Mouse (Mus musculus) MEL (cell line): ENCODE results near the gene Adam33. TPM values are rescaled to one million over a fixed set of nuclear protein-coding genes. Genes with fewer than 3 reads are reported as not detected.

Source experiments
- DNase-seq: peaks from one replicate; pipeline ENCODE4 v3.0.0; 2011; ENCODE audit warnings: low read depth, low spot score
- H3K27ac ChIP-seq: 2 replicates; pipeline ENCODE4 v1.5.1; 2012; ENCODE audit warnings: low read depth, mild to moderate bottlenecking, control low read depth, low read length, moderate library complexity; ENCODE audit not compliant: control insufficient read depth
- H3K27me3 ChIP-seq, 2 experiments: fragments of 150-350 bp in 1 of 2; sonication (generic) in 1 of 2; 2 replicates each; pipeline ENCODE4 v1.6.1; 2012; ENCODE audit warnings: low read length in 2 of 2, mild to moderate bottlenecking in 2 of 2, improper control_type of control experiment in 1 of 2, moderate library complexity in 1 of 2; ENCODE audit not compliant: insufficient read depth in 2 of 2, control insufficient read depth in 1 of 2
- H3K36me3 ChIP-seq, 2 experiments: 2 replicates each; pipeline ENCODE4 v1.6.1; 2012 to 2014; ENCODE audit warnings: low read length in 2 of 2, improper control_type of control experiment in 1 of 2, inconsistent platforms in 1 of 2, mild to moderate bottlenecking in 1 of 2; ENCODE audit not compliant: insufficient read depth in 2 of 2, control insufficient read depth in 1 of 2
- H3K4me1 ChIP-seq, 2 experiments: fragments of 150-350 bp in 1 of 2; sonication (generic) in 1 of 2; 2 replicates each; pipeline ENCODE4 v1.6.1; 2012; ENCODE audit warnings: low read length in 2 of 2, improper control_type of control experiment in 1 of 2, mild to moderate bottlenecking in 1 of 2; ENCODE audit not compliant: insufficient read depth in 2 of 2, control insufficient read depth in 1 of 2
- H3K4me3 ChIP-seq, 2 experiments: fragments of 150-350 bp in 1 of 2; sonication (generic) in 1 of 2; 2 replicates each; pipeline ENCODE4 v1.5.1; 2012; ENCODE audit warnings: low read depth in 2 of 2, low read length in 2 of 2, mild to moderate bottlenecking in 2 of 2, moderate library complexity in 2 of 2, control low read depth in 1 of 2, improper control_type of control experiment in 1 of 2; ENCODE audit not compliant: control insufficient read depth in 1 of 2, insufficient read depth in 1 of 2
- H3K79me2 ChIP-seq: 2 replicates; pipeline ENCODE4 v1.6.1; 2012; ENCODE audit warnings: mild to moderate bottlenecking, low read length, moderate library complexity; ENCODE audit not compliant: control insufficient read depth, poor library complexity, insufficient read depth
- H3K9ac ChIP-seq: 2 replicates; pipeline ENCODE4 v1.6.1; 2012; ENCODE audit warnings: low read depth, mild to moderate bottlenecking, control low read depth, low read length, moderate library complexity; ENCODE audit not compliant: control insufficient read depth, poor library complexity, severe bottlenecking
- H3K9me3 ChIP-seq: fragments of 150-350 bp; sonication (generic); replicated peaks from 2 replicates; pipeline ENCODE4 v1.6.1; 2012; ENCODE audit warnings: mild to moderate bottlenecking, low read length, improper control_type of control experiment, moderate library complexity; ENCODE audit not compliant: insufficient read depth
- BHLHE40 ChIP-seq: IDR thresholded peaks from 2 replicates; pipeline ENCODE4 v1.6.1; 2012; ENCODE audit warnings: low read depth, mild to moderate bottlenecking, inconsistent platforms, low read length, improper control_type of control experiment, borderline replicate concordance
- CHD1 ChIP-seq: IDR thresholded peaks from 2 replicates; pipeline ENCODE4 v1.6.1; 2012; ENCODE audit warnings: low read depth, mild to moderate bottlenecking, inconsistent platforms, low read length, improper control_type of control experiment
- CTCF ChIP-seq, 3 experiments: IDR thresholded peaks in 2 of 3; conservative IDR thresholded peaks in 1 of 3; 2 replicates each; pipeline ENCODE4 v1.5.1; 2011 to 2012; ENCODE audit warnings: low read length in 3 of 3, low read depth in 2 of 3, mild to moderate bottlenecking in 2 of 3, improper control_type of control experiment in 1 of 3, inconsistent platforms in 1 of 3, mixed read lengths in 1 of 3, moderate library complexity in 1 of 3; ENCODE audit not compliant: control insufficient read depth in 1 of 3, insufficient read depth in 1 of 3, poor library complexity in 1 of 3, severe bottlenecking in 1 of 3
- E2F4 ChIP-seq: IDR thresholded peaks from 2 replicates; pipeline ENCODE4 v1.6.1; 2011; ENCODE audit warnings: low read depth, low read length, improper control_type of control experiment, borderline replicate concordance
- EP300 ChIP-seq, 2 experiments: IDR thresholded peaks; 2 replicates each; pipeline ENCODE4 v1.6.1; 2011; ENCODE audit warnings: improper control_type of control experiment in 2 of 2, low read length in 2 of 2, low read depth in 1 of 2, mild to moderate bottlenecking in 1 of 2
- ETS1 ChIP-seq: IDR thresholded peaks from 2 replicates; pipeline ENCODE4 v1.6.1; 2012; ENCODE audit warnings: low read depth, mild to moderate bottlenecking, inconsistent platforms, low read length, improper control_type of control experiment, moderate library complexity
- GATA1 ChIP-seq: IDR thresholded peaks from 2 replicates; pipeline ENCODE4 v1.6.1; 2011; ENCODE audit warnings: low read depth, low read length, improper control_type of control experiment
- HCFC1 ChIP-seq: IDR thresholded peaks from 2 replicates; pipeline ENCODE4 v1.6.1; 2012; ENCODE audit warnings: low read depth, mild to moderate bottlenecking, inconsistent platforms, low read length, improper control_type of control experiment, moderate library complexity
- KAT2A ChIP-seq: conservative IDR thresholded peaks from 2 replicates; pipeline ENCODE4 v1.6.1; 2012; ENCODE audit warnings: low read depth, low read length, improper control_type of control experiment, inconsistent platforms
- MAFK ChIP-seq: IDR thresholded peaks from 2 replicates; pipeline ENCODE4 v1.6.1; 2011; ENCODE audit warnings: low read depth, mild to moderate bottlenecking, low read length, improper control_type of control experiment, borderline replicate concordance
- MAX ChIP-seq: IDR thresholded peaks from 2 replicates; pipeline ENCODE4 v1.6.1; 2011; ENCODE audit warnings: low read length, improper control_type of control experiment
- MAZ ChIP-seq: IDR thresholded peaks from 2 replicates; pipeline ENCODE4 v1.6.1; 2012; ENCODE audit warnings: low read depth, mild to moderate bottlenecking, inconsistent platforms, low read length, improper control_type of control experiment
- MEF2A ChIP-seq: IDR thresholded peaks from 2 replicates; pipeline ENCODE4 v1.6.1; 2014; ENCODE audit warnings: low read depth, mild to moderate bottlenecking, inconsistent platforms, low read length, improper control_type of control experiment; ENCODE audit not compliant: poor library complexity, insufficient replicate concordance, severe bottlenecking; ENCODE audit errors: extremely low read depth
- MXI1 ChIP-seq: IDR thresholded peaks from 2 replicates; pipeline ENCODE4 v1.6.1; 2011; ENCODE audit warnings: mild to moderate bottlenecking, low read depth, low read length, improper control_type of control experiment
- NELFE ChIP-seq: IDR thresholded peaks from 2 replicates; pipeline ENCODE4 v1.6.1; 2011; ENCODE audit warnings: low read depth, low read length, improper control_type of control experiment
- POLR2AphosphoS2 ChIP-seq: IDR thresholded peaks from 2 replicates; pipeline ENCODE4 v1.6.1; 2011; ENCODE audit warnings: low read length, improper control_type of control experiment
- POLR2AphosphoS5 ChIP-seq: IDR thresholded peaks from 2 replicates; pipeline ENCODE4 v1.6.1; 2012; ENCODE audit warnings: low read depth, borderline replicate concordance, mild to moderate bottlenecking, inconsistent platforms, low read length, moderate library complexity, mixed read lengths
- RAD21 ChIP-seq: IDR thresholded peaks from 2 replicates; pipeline ENCODE4 v1.6.1; 2011; ENCODE audit warnings: mild to moderate bottlenecking, low read depth, low read length, improper control_type of control experiment
- RCOR1 ChIP-seq: IDR thresholded peaks from 2 replicates; pipeline ENCODE4 v1.6.1; 2012; ENCODE audit warnings: low read depth, mild to moderate bottlenecking, inconsistent platforms, low read length, improper control_type of control experiment
- SIN3A ChIP-seq: IDR thresholded peaks from 2 replicates; pipeline ENCODE4 v1.6.1; 2012; ENCODE audit warnings: low read length, improper control_type of control experiment, inconsistent platforms
- TAL1 ChIP-seq: IDR thresholded peaks from 2 replicates; pipeline ENCODE4 v1.6.1; 2012; ENCODE audit warnings: mild to moderate bottlenecking, inconsistent platforms, low read length, moderate library complexity, mixed read lengths
- TBP ChIP-seq: IDR thresholded peaks from 2 replicates; pipeline ENCODE4 v1.8.0; 2011; ENCODE audit warnings: low read depth, low read length, improper control_type of control experiment
- UBTF ChIP-seq: IDR thresholded peaks from 2 replicates; pipeline ENCODE4 v1.6.1; 2012; ENCODE audit warnings: low read depth, mild to moderate bottlenecking, inconsistent platforms, low read length, improper control_type of control experiment, moderate library complexity, borderline replicate concordance; ENCODE audit not compliant: insufficient read depth
- USF1 ChIP-seq: IDR thresholded peaks from 2 replicates; pipeline ENCODE4 v1.6.1; 2014; ENCODE audit warnings: low read depth, mild to moderate bottlenecking, inconsistent platforms, low read length, improper control_type of control experiment, moderate library complexity
- ZC3H11A ChIP-seq: IDR thresholded peaks from 2 replicates; pipeline ENCODE4 v1.6.1; 2012; ENCODE audit warnings: low read depth, mild to moderate bottlenecking, inconsistent platforms, low read length, improper control_type of control experiment
- ZKSCAN1 ChIP-seq: IDR thresholded peaks from 2 replicates; pipeline ENCODE4 v1.6.1; 2012; ENCODE audit warnings: low read depth, mild to moderate bottlenecking, inconsistent platforms, low read length, improper control_type of control experiment, moderate library complexity
- ZNF384 ChIP-seq: IDR thresholded peaks from 2 replicates; pipeline ENCODE4 v1.6.1; 2012; ENCODE audit warnings: low read depth, mild to moderate bottlenecking, inconsistent platforms, low read length, improper control_type of control experiment
- polyA plus RNA-seq, 2 experiments: library from polyadenylated mRNA; stranded (reverse) in 1 of 2; unstranded in 1 of 2; fragments of >175 nt in 1 of 2; fragments of >200 nt in 1 of 2; gene quantifications; 2 replicates each; pipeline versions ENCODE4 v1.2.1 to v1.2.4; 2012; ENCODE audit warnings: low replicate concordance in 2 of 2, low read depth in 1 of 2; ENCODE audit not compliant: insufficient read length in 2 of 2, insufficient read depth in 1 of 2, missing spikeins in 1 of 2
- total RNA-seq: library from RNA; depleted of rRNA; stranded (reverse); fragments of 300-350 nt; gene quantifications from 2 replicates; pipeline ENCODE4 v1.2.3, GENCODE M21; 2012

Gene Adam33
- total and polyA plus RNA-seq, 3 experiments: 0.12 to 0.28 TPM; not detected in 1

GRCm38 (mm10) chr2:131029065-131029935, 34.3 kb downstream of the Adam33 start:
- peak; percentile 28 for DNase-seq
- H3K9ac ChIP-seq: no peak overlapping the region
- no peaks in the 10 kb centered on the region for H3K9me3 ChIP-seq
- 0 out of 4 replicates have a peak, but pooled peaks cover 0 to 3% of the 10 kb centered on the region in 2 experiments for H3K4me1 ChIP-seq
- TF ChIP-seq E2F4: no peak
- no peak for TF ChIP-seq POLR2AphosphoS2
- TF ChIP-seq ETS1: no peak
- no peak for TF ChIP-seq CTCF (IDR thresholded peaks at IDR 0.05 in 2 of 3, conservative IDR thresholded peaks at IDR 0.05 in 1 of 3; ENCODE audit: control insufficient read depth in 1 of 3, insufficient read depth in 1 of 3, low read depth in 2 of 3, low read length in 3 of 3, poor library complexity in 1 of 3, severe bottlenecking in 1 of 3)
- TF ChIP-seq TAL1: no peak
- no peak for TF ChIP-seq BHLHE40
- no peak for TF ChIP-seq MXI1
- no peak for TF ChIP-seq RAD21
- no peak for TF ChIP-seq ZNF384
- no peak for TF ChIP-seq SIN3A
- no peak for TF ChIP-seq MAFK
- H3K4me3 ChIP-seq: no peak overlapping the region
- H3K36me3 ChIP-seq: no peaks in the 10 kb centered on the region; a peak in 2 of 4 replicates
- H3K27ac ChIP-seq: no peak overlapping the region
- no peaks in the 10 kb centered on the region for H3K79me2 ChIP-seq
- H3K27me3 ChIP-seq: no peaks in the 10 kb centered on the region

- Histone ChIP-seq H3K4me1 (0 out of 4 replicates have a peak, but pooled peaks cover 0 to 3% of the 10 kb centered on the region in 2 experiments), H3K4me3 (no peak overlapping the region), H3K9ac (no peak overlapping the region), H3K79me2 (no peaks in the 10 kb centered on the region), H3K27ac (no peak overlapping the region), H3K36me3 (no peaks in the 10 kb centered on the region; a peak in 2 of 4 replicates), H3K9me3 (no peaks in the 10 kb centered on the region), H3K27me3 (no peaks in the 10 kb centered on the region)
- TF ChIP-seq ZC3H11A (no peak), RAD21 (no peak), TBP (no peak), USF1 (no peak), MAZ (no peak), ZKSCAN1 (no peak), MEF2A (no peak), NELFE (no peak), MAX (no peak), ZNF384 (no peak), POLR2AphosphoS5 (no peak), POLR2AphosphoS2 (no peak), GATA1 (no peak), EP300 (IDR thresholded peaks at IDR 0.05; ENCODE audit: low read depth in 1 of 2, low read length in 2 of 2) (no peak), KAT2A (no peak), UBTF (no peak), ETS1 (no peak), RCOR1 (no peak), CHD1 (no peak), HCFC1 (no peak)
- DNase-seq: no peak
These were observed 36.7 kb downstream of the Adam33 start for GRCm38 (mm10) chr2:131026941-131027340.
